Comparison of ENCODE assay signal across 8 mouse cellular contexts in the genomic region with DNA sequence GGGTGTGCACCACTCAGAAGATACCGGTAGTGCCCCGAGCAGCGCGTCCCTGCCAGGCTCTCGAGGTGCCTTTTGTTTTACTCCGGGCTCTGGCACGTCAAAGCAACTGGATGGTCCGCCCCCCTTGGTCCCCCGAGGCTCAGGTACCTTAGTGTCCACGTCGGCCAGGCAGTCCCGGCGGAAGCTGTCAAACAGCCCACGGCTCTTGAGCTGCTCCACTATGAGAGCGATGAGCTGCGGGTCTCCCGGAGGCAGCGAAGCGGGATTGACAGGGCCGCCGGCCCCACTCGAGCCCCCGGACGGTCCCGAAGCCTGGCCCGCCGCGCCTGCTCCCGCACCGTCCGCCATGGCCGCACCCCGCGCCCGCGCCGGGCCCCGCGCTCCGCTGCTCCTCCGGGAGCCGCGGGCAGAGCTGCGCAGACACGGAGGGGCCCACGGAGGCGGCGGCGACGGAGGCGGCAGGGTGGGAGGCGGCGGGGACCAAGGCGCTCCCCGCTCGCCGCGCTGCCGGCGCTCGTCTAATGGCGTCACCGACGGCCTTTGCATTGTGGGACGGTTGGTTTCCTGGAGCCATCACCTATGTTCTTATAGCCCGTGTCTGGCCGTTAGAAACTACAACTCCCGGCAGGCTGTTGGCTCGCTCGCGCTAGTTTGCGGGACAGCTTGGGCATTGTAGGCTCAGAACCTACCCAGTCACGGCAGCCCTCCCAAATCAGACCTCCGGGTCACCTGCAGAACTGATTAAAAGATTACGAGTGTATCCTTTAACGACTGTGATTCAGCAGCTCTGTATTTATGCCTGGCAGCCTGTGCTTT. TPM values are rescaled to one million over a fixed set of nuclear protein-coding genes. Genes with fewer than 3 reads are reported as not detected.
A peak's percentile ranks its signal among the peaks of the same experiment; 100 is the strongest.
DNase-seq lines count a peak whose midpoint lies in the region; ATAC-seq lines count a peak whose summit lies in the region.

TSS of gene Bod1 (minus strand) at position 532 of the 816 bp plus-strand sequence.

- H3K9ac ChIP-seq in forebrain, embryonic 11.5 days (ENCODE audit: low read length), result peak within 1 kb of the TSS; percentile 84
- peak within 1 kb of the TSS; percentile 93 for H3K9ac ChIP-seq in heart, embryonic 16.5 days (ENCODE audit: low read length)
- H3K9ac ChIP-seq in liver, embryonic 15.5 days, result peak within 1 kb of the TSS; percentile 79
- H3K9ac ChIP-seq in neural tube, embryonic 12.5 days, result peak within 1 kb of the TSS; percentile 95

- peaks cover 3% of the 10 kb centered on the region for H3K4me1 ChIP-seq in forebrain, embryonic 11.5 days (replicated peaks; ENCODE audit: control insufficient read depth, insufficient read depth, low read length)
- peaks cover 11% of the 10 kb centered on the region; the same call in 1 of the 2 replicates for H3K4me1 ChIP-seq in heart, embryonic 16.5 days (ENCODE audit: control insufficient read depth, insufficient read depth, low read length)
- H3K4me1 ChIP-seq in liver, embryonic 15.5 days (replicated peaks), result peaks cover 25% of the 10 kb centered on the region
- H3K4me1 ChIP-seq in neural tube, embryonic 12.5 days, result peaks cover 14% of the 10 kb centered on the region

- no peaks in the 10 kb centered on the region for H3K27me3 ChIP-seq in forebrain, embryonic 11.5 days (ENCODE audit: control insufficient read depth, insufficient read depth, low read length)
- no peaks in the 10 kb centered on the region for H3K27me3 ChIP-seq in heart, embryonic 16.5 days (ENCODE audit: control insufficient read depth, insufficient read depth, low read length)
- H3K27me3 ChIP-seq in liver, embryonic 15.5 days, result no peaks in the 10 kb centered on the region
- no peaks in the 10 kb centered on the region for H3K27me3 ChIP-seq in neural tube, embryonic 12.5 days (replicated peaks)

- peak within 1 kb of the TSS; percentile 91 for H3K4me3 ChIP-seq in forebrain, embryonic 11.5 days (ENCODE audit: low read depth, low read length)
- peak within 1 kb of the TSS; percentile 84 for H3K4me3 ChIP-seq in heart, embryonic 16.5 days (ENCODE audit: low read length)
- peak within 1 kb of the TSS; percentile 77 for H3K4me3 ChIP-seq in liver, embryonic 15.5 days (replicated peaks)
- H3K4me3 ChIP-seq in neural tube, embryonic 12.5 days, result peak within 1 kb of the TSS; percentile 97

- peak; percentile 88 to 92 for DNase-seq in CD8-positive naive resting alpha-beta T cell, adult 2 months (ENCODE audit: low read depth in 2 of 2, low spot score in 2 of 2)
- peak; percentile 86 for DNase-seq in c-Kit-positive CD71-negative TER-119-negative erythroid progenitor cells, embryonic 14.5 days (ENCODE audit: low read depth)
- DNase-seq in forebrain, embryonic 11.5 days (ENCODE audit: low spot score), result peak; percentile 93
- peak; percentile 95 to 97 for DNase-seq in kidney, postnatal 36 days
- peak; percentile 97 for DNase-seq in telencephalon, adult 2 months (ENCODE audit: low read depth, low spot score)

- WGBS in forebrain, embryonic 11.5 days, result under 1% methylated on average over 67 of the region's 76 CpGs
- under 1% methylated on average over 64 of the region's 76 CpGs for WGBS in heart, embryonic 16.5 days
- WGBS in liver, embryonic 15.5 days (ENCODE audit: insufficient replicate concordance), result under 1% methylated on average over 75 of the region's 76 CpGs
- under 1% methylated on average over 65 of the region's 76 CpGs for WGBS in neural tube, embryonic 12.5 days

- H3K36me3 ChIP-seq in forebrain, embryonic 11.5 days (ENCODE audit: control insufficient read depth, insufficient read depth, low read length), result peaks cover under 1% of the 10 kb centered on the region; the same call in 1 of the 2 replicates
- peaks cover 18% of the 10 kb centered on the region for H3K36me3 ChIP-seq in heart, embryonic 16.5 days (ENCODE audit: control insufficient read depth, insufficient read depth)
- H3K36me3 ChIP-seq in liver, embryonic 15.5 days (replicated peaks), result peaks cover 21% of the 10 kb centered on the region
- peaks cover 28% of the 10 kb centered on the region for H3K36me3 ChIP-seq in neural tube, embryonic 12.5 days

- peak; percentile 96 for ATAC-seq in forebrain, embryonic 11.5 days (replicated peaks; ENCODE audit: low FRiP score)
- ATAC-seq in heart, embryonic 16.5 days (replicated peaks; ENCODE audit: extremely low read depth, insufficient read depth, low FRiP score), result peak; percentile 97
- ATAC-seq in liver, embryonic 15.5 days (ENCODE audit: insufficient read depth), result peak; percentile 90
- ATAC-seq in neural tube, embryonic 12.5 days (ENCODE audit: low FRiP score, low read depth), result peak; percentile 96

- H3K27ac ChIP-seq in forebrain, embryonic 11.5 days (ENCODE audit: low read depth, low read length), result no peak within 1 kb of the TSS; the same call in 1 of the 2 replicates
- peak within 1 kb of the TSS; percentile 51 for H3K27ac ChIP-seq in heart, embryonic 16.5 days (ENCODE audit: low read length)
- no peak within 1 kb of the TSS for H3K27ac ChIP-seq in liver, embryonic 15.5 days (replicated peaks)
- 0 out of 2 replicates have a peak within 1 kb of the TSS, but pooled peaks have one; percentile 26 for H3K27ac ChIP-seq in neural tube, embryonic 12.5 days

- H3K4me2 ChIP-seq in forebrain, embryonic 11.5 days (ENCODE audit: low read depth, low read length, severe bottlenecking), result peak within 1 kb of the TSS; percentile 62
- H3K4me2 ChIP-seq in heart, embryonic 16.5 days (ENCODE audit: low read depth, low read length), result peak within 1 kb of the TSS; percentile 83
- peak within 1 kb of the TSS; percentile 73 for H3K4me2 ChIP-seq in liver, embryonic 15.5 days
- H3K4me2 ChIP-seq in neural tube, embryonic 12.5 days (replicated peaks), result peak within 1 kb of the TSS; percentile 69

- no peaks in the 10 kb centered on the region for H3K9me3 ChIP-seq in forebrain, embryonic 11.5 days (ENCODE audit: control insufficient read depth, low read length)
- H3K9me3 ChIP-seq in heart, embryonic 16.5 days (replicated peaks; ENCODE audit: control insufficient read depth, low read length), result no peaks in the 10 kb centered on the region
- H3K9me3 ChIP-seq in liver, embryonic 15.5 days (replicated peaks), result no peaks in the 10 kb centered on the region
- no peaks in the 10 kb centered on the region for H3K9me3 ChIP-seq in neural tube, embryonic 12.5 days

RNA-seq across cellular contexts. Expression of gene Bod1, which starts in this region (rescaled TPM):
- 141 and 157 TPM in 2 replicates for polyA plus RNA-seq in forebrain, embryonic 11.5 days (2014; fragmentation: Nextera tagmentation; extraction: Ambion mirVana)
- 62.8 and 73.4 TPM in 2 replicates for polyA plus RNA-seq in heart, embryonic 16.5 days (2015; fragmentation: Nextera tagmentation; extraction: Ambion mirVana)
- polyA plus RNA-seq in liver, embryonic 15.5 days (2015; fragmentation: Nextera tagmentation; extraction: Ambion mirVana), result 11.8 and 13.1 TPM in 2 replicates
- polyA plus RNA-seq in neural tube, embryonic 12.5 days (2016; fragmentation: Nextera tagmentation; extraction: Ambion mirVana), result 163 and 173 TPM in 2 replicates

Comparison
In these comparisons a context has a peak if more than half of its experiments do, and no peak if none do; other contexts are left out.
1. H3K27ac ChIP-seq: peak in heart, embryonic 16.5 days (single experiment) and neural tube, embryonic 12.5 days (single experiment); none in forebrain, embryonic 11.5 days (single experiment) and liver, embryonic 15.5 days (single experiment).
2. Peak in every context shown above with its lines, with median percentiles within 50 percentile points of each other: DNase-seq, ATAC-seq, H3K4me2 ChIP-seq, H3K4me3 ChIP-seq and H3K9ac ChIP-seq.